Mouse (Mus musculus) C2C12 (cell line): ENCODE data around the gene Fam213b. TPM values are rescaled to one million over a fixed set of nuclear protein-coding genes. Genes with fewer than 3 reads are reported as not detected.

ENCODE experiments used
- H3K27me3 ChIP-seq: one replicate; pipeline ENCODE4 v1.6.1; 2011; ENCODE audit not compliant: control insufficient read depth, insufficient read depth, insufficient read length
- H3K36me3 ChIP-seq: one replicate; pipeline ENCODE4 v1.6.1; 2011; ENCODE audit not compliant: control insufficient read depth, insufficient read depth
- H3K4me3 ChIP-seq: one replicate; pipeline ENCODE4 v1.5.1; 2011; ENCODE audit warnings: mild to moderate bottlenecking, control low read depth; ENCODE audit not compliant: poor library complexity, insufficient read depth, severe bottlenecking
- H3K79me2 ChIP-seq: one replicate; pipeline ENCODE4 v1.6.1; 2011; ENCODE audit not compliant: control insufficient read depth, insufficient read depth
- H3K79me3 ChIP-seq: one replicate; pipeline ENCODE4 v1.6.1; 2011; ENCODE audit warnings: low read depth, control low read depth
- H3ac ChIP-seq: one replicate; pipeline ENCODE3; 2011; ENCODE audit warnings: low read depth; ENCODE audit not compliant: control insufficient read depth, insufficient read length
- CEBPB ChIP-seq: IDR thresholded peaks from one replicate; pipeline ENCODE4 v1.6.1; 2011; ENCODE audit warnings: low read depth, mild to moderate bottlenecking, control low read depth, moderate library complexity
- CTCF ChIP-seq: IDR thresholded peaks from one replicate; pipeline ENCODE4 v1.5.1; 2011; ENCODE audit not compliant: control insufficient read depth, insufficient read depth, insufficient read length
- FOSL1 ChIP-seq: IDR thresholded peaks from one replicate; pipeline ENCODE4 v1.8.0; 2011; ENCODE audit warnings: mild to moderate bottlenecking, low read length; ENCODE audit not compliant: poor library complexity, insufficient read depth, severe bottlenecking
- MAX ChIP-seq: IDR thresholded peaks from one replicate; pipeline ENCODE4 v1.6.1; 2011; ENCODE audit warnings: mild to moderate bottlenecking, control low read depth
- MYOD1 ChIP-seq: IDR thresholded peaks from one replicate; pipeline ENCODE4 v1.6.1; 2011; ENCODE audit warnings: low read depth; ENCODE audit not compliant: control insufficient read depth, insufficient read length
- MYOG ChIP-seq: IDR thresholded peaks from one replicate; pipeline ENCODE4 v1.6.1; 2011; ENCODE audit not compliant: control insufficient read depth, insufficient read length; ENCODE audit errors: extremely low read depth
- USF1 ChIP-seq: IDR thresholded peaks from one replicate; pipeline ENCODE4 v1.6.1; 2011; ENCODE audit warnings: low read depth, mild to moderate bottlenecking, control low read depth, moderate library complexity
- polyA plus RNA-seq: library from polyadenylated mRNA; unstranded; fragments of >200 nt; fragmentation: generic; extraction: Trizol; gene quantifications from one replicate; pipeline ENCODE4 v1.2.1, GENCODE M21; 2012; ENCODE audit warnings: missing spikeins

Gene Fam213b
- polyA plus RNA-seq, 1 experiment, result 1.9 TPM

- H3K79me2 ChIP-seq, result no peaks in the 10 kb centered on the region
- no peak overlapping the region for H3ac ChIP-seq
- no peaks in the 10 kb centered on the region for H3K79me3 ChIP-seq
- TF ChIP-seq MAX, result no peak
- no peak for TF ChIP-seq USF1
- no peak for TF ChIP-seq CTCF
- no peaks in the 10 kb centered on the region for H3K36me3 ChIP-seq
- H3K27me3 ChIP-seq, result peaks cover 41% of the 10 kb centered on the region
- H3K4me3 ChIP-seq, result no peak overlapping the region
Observed at GRCm38 (mm10) chr4:154934800-154935199, 35.9 kb upstream of the Fam213b start.

DNA sequence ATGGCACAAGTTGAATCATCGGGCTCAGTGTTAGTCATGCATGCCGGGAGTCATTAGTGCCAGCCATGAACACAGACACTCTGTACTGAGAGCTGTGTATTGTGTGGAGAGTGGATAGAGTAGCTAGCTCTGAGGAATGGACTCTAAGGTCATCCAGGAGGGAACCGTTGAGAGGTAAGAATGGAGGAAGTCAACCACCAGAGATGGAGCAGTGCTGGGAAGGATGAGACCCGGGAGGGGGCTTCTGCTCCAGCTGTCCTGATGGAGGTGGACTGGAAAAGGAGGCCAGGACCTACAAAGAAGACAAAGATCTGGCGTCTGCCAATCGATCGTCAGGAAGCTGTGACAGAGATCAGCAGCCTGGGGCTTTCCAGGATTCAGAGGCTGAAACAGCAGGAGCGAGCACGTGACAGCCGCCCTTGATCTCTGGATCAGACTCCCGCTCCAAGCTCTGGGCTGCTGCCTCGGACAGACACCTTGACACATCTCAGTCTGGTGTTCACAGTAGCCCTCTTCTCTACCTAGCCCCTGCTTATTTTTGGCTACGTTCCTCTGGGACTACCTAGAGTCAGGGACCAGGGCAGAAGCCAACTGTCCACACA lies 34.5 kb upstream of the Fam213b start:
- TF ChIP-seq USF1, result no peak
- TF ChIP-seq CEBPB, result no peak
- no peak for TF ChIP-seq MYOD1
- TF ChIP-seq CTCF, result no peak
- no peak for TF ChIP-seq MAX
- no peak for TF ChIP-seq MYOG
- no peak for TF ChIP-seq FOSL1
- Histone ChIP-seq H3K79me3 (no peaks in the 10 kb centered on the region), H3K79me2 (no peaks in the 10 kb centered on the region), H3ac (no peak overlapping the region), H3K27me3 (peaks cover 42% of the 10 kb centered on the region), H3K36me3 (no peaks in the 10 kb centered on the region), H3K4me3 (no peak overlapping the region)

- Histone ChIP-seq H3K4me3 (no peak overlapping the region), H3K79me2 (no peaks in the 10 kb centered on the region), H3K27me3 (peaks cover 28% of the 10 kb centered on the region), H3ac (no peak overlapping the region), H3K36me3 (no peaks in the 10 kb centered on the region), H3K79me3 (no peaks in the 10 kb centered on the region)
- TF ChIP-seq CTCF (no peak), CEBPB (no peak)
Observed at GRCm38 (mm10) chr4:154929088-154929660, 30.2 kb upstream of the Fam213b start.

DNA sequence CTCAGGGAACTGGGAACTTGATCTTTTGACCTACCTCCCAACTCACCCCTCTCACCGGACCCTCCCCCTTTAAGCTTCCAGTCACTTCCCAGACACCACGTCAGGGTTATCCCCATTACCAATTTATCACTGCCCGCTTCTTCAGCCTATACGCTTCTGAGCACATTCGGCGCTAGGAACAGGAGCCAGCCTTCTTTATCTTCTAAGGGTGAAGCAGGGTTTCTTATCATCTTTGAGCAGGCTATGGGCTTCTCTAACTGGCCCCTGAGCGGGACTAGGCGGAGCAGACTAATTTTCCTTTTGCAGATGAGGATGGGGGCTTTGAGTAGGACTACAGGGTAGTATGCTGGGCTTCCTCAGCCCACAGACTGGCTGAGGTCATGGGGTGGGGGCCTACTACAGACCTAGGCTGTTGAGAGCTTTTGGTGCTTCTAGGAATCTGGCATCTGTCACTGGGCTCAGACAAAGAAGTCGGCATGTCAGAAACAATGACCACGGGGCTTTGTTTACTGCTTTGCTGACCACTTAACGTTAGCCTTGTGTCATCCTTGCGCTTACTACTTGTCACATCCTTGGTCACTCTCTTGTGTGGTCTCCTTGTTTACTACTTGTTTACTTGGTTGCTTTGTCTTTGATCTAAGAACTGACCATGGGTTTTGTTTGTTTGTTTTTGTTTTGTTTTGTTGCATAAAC lies 29.6 kb upstream of the Fam213b start, which contains the start of gene Tnfrsf14:
Gene Tnfrsf14 (minus strand): TSS at position 169 of the 693 bp plus-strand sequence.
- Histone ChIP-seq H3K79me2 (no peaks in the 10 kb centered on the region), H3K27me3 (peaks cover 22% of the 10 kb centered on the region), H3K79me3 (no peaks in the 10 kb centered on the region), H3ac (no peak within 1 kb of the TSS), H3K36me3 (no peaks in the 10 kb centered on the region), H3K4me3 (no peak within 1 kb of the TSS)
- TF ChIP-seq CEBPB, result no peak
- TF ChIP-seq MYOD1, result no peak
- TF ChIP-seq CTCF, result no peak
- no peak for TF ChIP-seq FOSL1
- no peak for TF ChIP-seq MAX
- TF ChIP-seq USF1, result no peak

DNA sequence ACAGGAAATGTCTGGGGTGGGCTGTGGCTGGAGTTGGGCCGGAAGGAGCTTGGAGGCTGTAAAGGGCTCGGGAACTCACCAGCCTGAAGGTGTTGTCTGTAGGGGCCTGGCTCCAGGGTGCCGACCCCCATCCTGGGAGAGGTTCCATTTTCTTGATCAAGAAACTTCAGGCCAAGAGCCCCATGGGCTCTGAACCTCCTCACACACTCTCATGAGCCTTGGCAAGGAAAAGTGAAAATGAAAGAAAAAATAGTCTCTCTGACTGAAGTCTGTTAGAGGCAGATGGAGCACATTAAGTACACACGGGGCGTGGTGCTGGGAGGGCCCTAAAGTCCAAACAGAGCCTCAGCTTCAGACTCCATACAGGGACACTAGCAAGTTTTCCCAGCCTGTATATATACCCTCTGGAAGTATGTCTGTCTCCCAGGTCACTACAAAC lies 29.0 kb upstream of the Fam213b start:
- no peak overlapping the region for H3K4me3 ChIP-seq
- no peaks in the 10 kb centered on the region for H3K79me3 ChIP-seq
- TF ChIP-seq CTCF (no peak), MAX (no peak), USF1 (no peak), FOSL1 (no peak), MYOG (no peak), CEBPB (no peak), MYOD1 (no peak)
- peaks cover 21% of the 10 kb centered on the region for H3K27me3 ChIP-seq
- no peaks in the 10 kb centered on the region for H3K79me2 ChIP-seq
- no peaks in the 10 kb centered on the region for H3K36me3 ChIP-seq
- no peak overlapping the region for H3ac ChIP-seq
